Mouse (Mus musculus): Measurements from ENCODE around the gene Irx1. TPM values are rescaled to one million over a fixed set of nuclear protein-coding genes. Genes with fewer than 3 reads are reported as not detected.

The Irx1 gene
- total and polyA plus RNA-seq, 3 experiments, result not detected

DNA sequence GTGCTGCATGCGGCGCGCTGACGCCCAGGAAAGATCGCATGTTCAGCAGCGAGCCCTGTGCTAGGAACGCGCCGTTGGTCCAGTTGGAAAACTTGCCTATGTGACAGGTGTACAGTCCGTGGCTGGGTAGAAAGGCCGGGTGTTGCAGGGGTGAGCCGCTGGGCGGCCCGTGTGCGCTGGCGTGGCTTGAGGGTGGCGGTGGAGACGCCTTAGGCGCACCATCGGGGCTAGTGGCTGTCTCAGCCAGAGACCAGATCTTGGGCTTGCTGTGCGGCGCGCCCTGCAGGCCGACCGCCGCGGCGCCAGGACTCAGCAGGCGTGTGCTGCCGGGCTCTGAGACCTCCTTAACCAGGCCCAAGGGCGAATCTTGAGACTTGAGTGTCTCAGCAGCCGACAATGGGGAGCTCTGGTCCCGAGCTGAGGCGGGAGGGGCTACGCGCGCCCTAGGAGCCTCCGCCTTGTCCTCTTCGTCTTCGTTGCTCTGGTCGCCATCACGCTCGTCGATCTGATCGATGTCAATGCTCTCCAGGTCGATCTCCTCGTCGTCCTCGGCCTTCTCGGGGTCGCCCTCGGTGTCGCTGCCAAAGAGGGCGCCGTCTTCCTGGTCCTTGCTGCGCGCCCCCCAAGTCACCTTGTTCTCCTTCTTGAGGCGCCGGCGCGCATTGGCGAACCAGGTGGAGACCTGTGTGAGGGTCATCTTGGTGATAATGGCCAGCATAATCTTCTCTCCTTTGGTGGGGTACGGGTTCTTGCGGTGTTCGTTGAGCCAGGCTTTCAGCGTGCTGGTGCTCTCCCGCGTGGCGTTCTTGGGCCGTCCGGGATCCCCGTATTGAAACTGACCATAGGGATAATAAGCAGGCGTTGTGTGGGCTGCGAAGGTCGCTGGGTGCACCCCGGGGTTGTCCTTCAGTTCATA, 3.9 kb downstream of the Irx1 start:
- H3K4me1 ChIP-seq (ENCODE audit: insufficient read depth, low read depth, low read length), result no peaks in the 10 kb centered on the region
- DNase-seq (ENCODE audit: low spot score) (no peak), ATAC-seq (ENCODE audit: extremely low read depth, insufficient number of reproducible peaks, low FRiP score, poor library complexity, severe bottlenecking) (no peak)
- no peak overlapping the region; the same call in 1 of the 2 replicates for H3K4me3 ChIP-seq (ENCODE audit: low read depth, low read length)
- peaks cover 79% of the 10 kb centered on the region for H3K9me3 ChIP-seq (replicated peaks)
- no peaks in the 10 kb centered on the region for H3K27me3 ChIP-seq (ENCODE audit: insufficient read depth, low read length)
- H3K36me3 ChIP-seq (replicated peaks), result no peaks in the 10 kb centered on the region
- TF ChIP-seq GATA2 (IDR thresholded peaks at IDR 0.05; ENCODE audit: borderline replicate concordance, low read depth, low read length), result no peak
- TF ChIP-seq CTCF (IDR thresholded peaks at IDR 0.05; ENCODE audit: low read depth, low read length), result no peak
- TF ChIP-seq TAL1 (conservative IDR thresholded peaks at IDR 0.05; ENCODE audit: low read depth, low read length), result no peak
- no peak for TF ChIP-seq GATA1 (IDR thresholded peaks at IDR 0.05; ENCODE audit: borderline replicate concordance, low read length)
- TF ChIP-seq POLR2AphosphoS5 (IDR thresholded peaks at IDR 0.05; ENCODE audit: insufficient replicate concordance, low read depth, low read length), result no peak

DNA sequence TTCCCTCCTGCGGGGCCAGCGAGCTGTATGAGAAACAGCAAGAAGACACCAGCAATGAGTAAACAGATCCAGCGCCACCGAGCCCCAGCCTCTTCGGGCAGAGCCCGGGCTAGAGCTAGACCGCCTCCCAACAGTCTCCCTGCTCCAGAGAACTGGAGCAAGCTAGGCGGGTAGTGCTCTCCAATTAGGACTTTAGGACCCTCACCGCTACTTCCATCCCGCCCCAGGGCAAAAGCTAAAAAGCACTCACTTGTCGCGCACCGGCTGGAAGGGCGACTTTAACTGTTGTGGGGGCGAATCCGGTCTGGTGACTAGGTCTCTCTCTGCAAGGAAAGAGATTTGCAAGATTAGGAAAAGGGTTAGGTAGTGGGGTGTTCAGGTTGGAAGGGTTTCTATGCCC, 4.9 kb downstream of the Irx1 start:
- Histone ChIP-seq H3K9me3 (replicated peaks) (peaks cover 79% of the 10 kb centered on the region), H3K27me3 (ENCODE audit: insufficient read depth, low read length) (no peaks in the 10 kb centered on the region), H3K4me3 (ENCODE audit: low read depth, low read length) (no peak overlapping the region; the same call in 1 of the 2 replicates), H3K36me3 (replicated peaks) (no peaks in the 10 kb centered on the region), H3K4me1 (ENCODE audit: insufficient read depth, low read depth, low read length) (no peaks in the 10 kb centered on the region)
- TF ChIP-seq POLR2AphosphoS5 (IDR thresholded peaks at IDR 0.05; ENCODE audit: insufficient replicate concordance, low read depth, low read length) (no peak), TAL1 (conservative IDR thresholded peaks at IDR 0.05; ENCODE audit: low read depth, low read length) (no peak), GATA1 (IDR thresholded peaks at IDR 0.05; ENCODE audit: borderline replicate concordance, low read length) (no peak), CTCF (IDR thresholded peaks at IDR 0.05; ENCODE audit: low read depth, low read length) (no peak), GATA2 (IDR thresholded peaks at IDR 0.05; ENCODE audit: borderline replicate concordance, low read depth, low read length) (no peak)
- DNase-seq (ENCODE audit: low spot score) (no peak), ATAC-seq (ENCODE audit: extremely low read depth, insufficient number of reproducible peaks, low FRiP score, poor library complexity, severe bottlenecking) (no peak)

DNA sequence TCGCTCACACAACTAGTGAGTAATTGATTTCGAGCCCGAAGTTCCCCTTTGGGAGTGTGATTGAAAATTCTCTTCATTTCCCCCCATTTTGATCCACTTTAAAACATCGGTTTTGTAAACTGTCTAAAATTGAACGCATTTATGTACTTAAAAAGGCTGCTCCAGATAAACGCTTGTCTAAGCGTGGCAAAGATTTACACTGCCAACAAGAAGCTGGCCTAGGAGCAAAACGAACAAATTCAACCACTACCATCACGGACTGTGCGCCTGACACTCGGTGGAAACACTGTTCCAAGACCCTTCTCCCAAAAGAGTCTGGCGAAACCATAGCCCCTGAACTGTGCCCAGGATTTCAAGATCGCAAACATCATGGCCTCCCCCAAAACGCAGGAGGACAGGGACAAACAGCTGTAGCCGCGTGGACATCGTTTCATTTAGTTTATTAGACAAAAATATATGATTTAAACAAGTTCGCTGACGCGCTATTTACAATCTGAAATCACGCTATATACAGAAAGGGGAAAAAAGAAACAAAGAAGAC, 5.6 kb downstream of the Irx1 start:
- no peaks in the 10 kb centered on the region for H3K27me3 ChIP-seq (ENCODE audit: insufficient read depth, low read length)
- H3K4me3 ChIP-seq (ENCODE audit: low read depth, low read length), result no peak overlapping the region
- peaks cover 75% of the 10 kb centered on the region for H3K9me3 ChIP-seq (replicated peaks)
- no peak for TF ChIP-seq POLR2AphosphoS5 (IDR thresholded peaks at IDR 0.05; ENCODE audit: insufficient replicate concordance, low read depth, low read length)
- TF ChIP-seq TAL1 (conservative IDR thresholded peaks at IDR 0.05; ENCODE audit: low read depth, low read length), result no peak
- no peak for TF ChIP-seq CTCF (IDR thresholded peaks at IDR 0.05; ENCODE audit: low read depth, low read length)
- no peak for TF ChIP-seq GATA1 (IDR thresholded peaks at IDR 0.05; ENCODE audit: borderline replicate concordance, low read length)
- TF ChIP-seq GATA2 (IDR thresholded peaks at IDR 0.05; ENCODE audit: borderline replicate concordance, low read depth, low read length), result no peak
- no peaks in the 10 kb centered on the region for H3K4me1 ChIP-seq (ENCODE audit: insufficient read depth, low read depth, low read length)
- no peak for DNase-seq (ENCODE audit: low spot score)
- ATAC-seq (ENCODE audit: extremely low read depth, insufficient number of reproducible peaks, low FRiP score, poor library complexity, severe bottlenecking), result no peak
- H3K36me3 ChIP-seq (replicated peaks), result no peaks in the 10 kb centered on the region

DNA sequence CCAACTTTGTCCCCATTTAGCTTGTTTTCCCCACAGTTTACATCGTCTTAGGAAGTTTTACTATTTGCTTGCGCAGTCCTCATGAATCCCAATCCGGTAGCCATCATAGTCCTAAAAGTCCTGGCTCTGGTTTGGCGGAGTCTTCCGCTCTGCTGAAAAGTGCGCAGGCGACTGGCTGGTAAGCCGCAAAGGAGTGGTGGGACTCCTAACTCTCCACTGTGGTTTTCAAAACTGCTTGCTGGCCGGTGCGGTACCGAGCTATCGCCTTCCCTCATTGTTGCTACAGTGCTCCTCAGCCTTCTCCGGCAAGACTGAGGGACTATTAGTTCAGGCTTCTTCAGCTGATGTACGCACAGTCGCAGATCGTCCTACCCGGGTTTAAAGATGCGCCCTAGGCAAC, 6.4 kb downstream of the Irx1 start:
- no peaks in the 10 kb centered on the region for H3K36me3 ChIP-seq (replicated peaks)
- H3K4me3 ChIP-seq (ENCODE audit: low read depth, low read length), result no peak overlapping the region
- no peaks in the 10 kb centered on the region for H3K4me1 ChIP-seq (ENCODE audit: insufficient read depth, low read depth, low read length)
- peaks cover 70% of the 10 kb centered on the region for H3K9me3 ChIP-seq (replicated peaks)
- no peaks in the 10 kb centered on the region for H3K27me3 ChIP-seq (ENCODE audit: insufficient read depth, low read length)
- TF ChIP-seq POLR2AphosphoS5 (IDR thresholded peaks at IDR 0.05; ENCODE audit: insufficient replicate concordance, low read depth, low read length), result no peak
- no peak for TF ChIP-seq TAL1 (conservative IDR thresholded peaks at IDR 0.05; ENCODE audit: low read depth, low read length)
- no peak for TF ChIP-seq GATA1 (IDR thresholded peaks at IDR 0.05; ENCODE audit: borderline replicate concordance, low read length)
- TF ChIP-seq CTCF (IDR thresholded peaks at IDR 0.05; ENCODE audit: low read depth, low read length), result no peak
- no peak for TF ChIP-seq GATA2 (IDR thresholded peaks at IDR 0.05; ENCODE audit: borderline replicate concordance, low read depth, low read length)
- ATAC-seq (ENCODE audit: extremely low read depth, insufficient number of reproducible peaks, low FRiP score, poor library complexity, severe bottlenecking) (no peak), DNase-seq (ENCODE audit: low spot score) (no peak)

DNA sequence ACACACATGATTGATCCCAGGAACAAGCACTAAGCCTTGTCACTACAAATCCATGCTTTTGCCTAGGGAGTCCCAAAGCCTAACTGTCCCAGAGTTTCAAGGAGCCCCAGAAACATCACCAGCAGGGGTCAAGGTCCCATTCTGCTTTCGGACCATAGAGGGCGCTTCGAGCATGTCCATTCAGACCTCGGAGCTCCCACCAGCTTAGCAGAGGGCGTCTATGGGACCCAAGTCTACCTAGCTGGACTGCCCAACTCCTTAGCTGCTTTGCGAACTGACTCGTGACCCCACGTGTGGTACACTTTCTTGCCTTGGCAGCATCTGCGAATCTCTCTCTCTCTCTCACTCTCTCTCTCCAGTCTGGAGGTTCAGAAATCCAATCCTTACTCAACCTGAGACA, 7.0 kb downstream of the Irx1 start:
- ATAC-seq (ENCODE audit: extremely low read depth, insufficient number of reproducible peaks, low FRiP score, poor library complexity, severe bottlenecking) (no peak), DNase-seq (ENCODE audit: low spot score) (no peak)
- TF ChIP-seq POLR2AphosphoS5 (IDR thresholded peaks at IDR 0.05; ENCODE audit: insufficient replicate concordance, low read depth, low read length), result no peak
- no peak for TF ChIP-seq CTCF (IDR thresholded peaks at IDR 0.05; ENCODE audit: low read depth, low read length)
- TF ChIP-seq GATA1 (IDR thresholded peaks at IDR 0.05; ENCODE audit: borderline replicate concordance, low read length), result no peak
- no peak for TF ChIP-seq GATA2 (IDR thresholded peaks at IDR 0.05; ENCODE audit: borderline replicate concordance, low read depth, low read length)
- TF ChIP-seq TAL1 (conservative IDR thresholded peaks at IDR 0.05; ENCODE audit: low read depth, low read length), result no peak
- Histone ChIP-seq H3K9me3 (replicated peaks) (peaks cover 69% of the 10 kb centered on the region), H3K36me3 (replicated peaks) (no peaks in the 10 kb centered on the region), H3K4me3 (ENCODE audit: low read depth, low read length) (no peak overlapping the region), H3K4me1 (ENCODE audit: insufficient read depth, low read depth, low read length) (no peaks in the 10 kb centered on the region), H3K27me3 (ENCODE audit: insufficient read depth, low read length) (no peaks in the 10 kb centered on the region)

DNA sequence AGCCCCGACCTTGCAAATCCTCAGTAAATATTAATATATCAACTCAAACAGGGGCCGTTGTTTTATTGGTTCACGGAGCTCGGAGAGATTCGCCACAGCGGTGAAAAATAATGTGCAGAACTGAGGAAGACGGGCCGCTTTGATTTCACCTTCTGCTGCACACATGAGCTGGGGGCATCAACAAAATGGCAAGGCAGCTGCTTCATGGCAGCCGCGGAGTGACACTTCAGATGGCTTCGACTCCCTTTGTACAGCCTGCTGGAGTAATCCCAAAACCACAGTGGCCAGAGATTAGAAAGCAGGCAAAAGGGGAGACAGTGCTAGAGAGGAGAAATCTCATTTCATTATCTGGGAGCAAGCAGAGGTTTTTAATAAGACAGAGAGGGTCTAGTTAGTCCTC, 11.6 kb downstream of the Irx1 start:
- H3K27me3 ChIP-seq (ENCODE audit: insufficient read depth, low read length), result no peaks in the 10 kb centered on the region
- peaks cover 60% of the 10 kb centered on the region for H3K9me3 ChIP-seq (replicated peaks)
- no peak for TF ChIP-seq CTCF (IDR thresholded peaks at IDR 0.05; ENCODE audit: low read depth, low read length)
- TF ChIP-seq POLR2AphosphoS5 (IDR thresholded peaks at IDR 0.05; ENCODE audit: insufficient replicate concordance, low read depth, low read length), result no peak
- no peak for TF ChIP-seq GATA1 (IDR thresholded peaks at IDR 0.05; ENCODE audit: borderline replicate concordance, low read length)
- no peak for TF ChIP-seq TAL1 (conservative IDR thresholded peaks at IDR 0.05; ENCODE audit: low read depth, low read length)
- no peak for TF ChIP-seq GATA2 (IDR thresholded peaks at IDR 0.05; ENCODE audit: borderline replicate concordance, low read depth, low read length)
- ATAC-seq (ENCODE audit: extremely low read depth, insufficient number of reproducible peaks, low FRiP score, poor library complexity, severe bottlenecking) (no peak), DNase-seq (ENCODE audit: low spot score) (no peak)
- no peak overlapping the region for H3K4me3 ChIP-seq (ENCODE audit: low read depth, low read length)
- H3K36me3 ChIP-seq (replicated peaks), result no peaks in the 10 kb centered on the region
- no peaks in the 10 kb centered on the region for H3K4me1 ChIP-seq (ENCODE audit: insufficient read depth, low read depth, low read length)
